Mouse (Mus musculus) embryonic facial prominence, embryonic 13.5 days (tissue): Measurements from ENCODE around the gene Pgm5. TPM values are rescaled to one million over a fixed set of nuclear protein-coding genes. Genes with fewer than 3 reads are reported as not detected.
"Not testable (repeated sequence)": the region's sequence is repeated elsewhere in the genome, so short reads cannot be mapped to it uniquely, and the experiment has no call there.

Experiments used
- ATAC-seq: fragments of 200-750 bp; cut with Nextera tagmentation; 2 replicates; pipeline ENCODE4 v1.8.0; 2017; ENCODE audit warnings: low read depth; ENCODE audit not compliant: insufficient number of reproducible peaks, insufficient read depth, low FRiP score, low TSS enrichment
- H3K27ac ChIP-seq: fragments of 300-500 bp; sonication (generic); 2 replicates; pipeline ENCODE4 v1.5.1; 2015; ENCODE audit warnings: moderate library complexity, mild to moderate bottlenecking, inconsistent platforms
- H3K27me3 ChIP-seq: fragments of 300-500 bp; sonication (generic); 2 replicates; pipeline ENCODE4 v1.6.1; 2015; ENCODE audit warnings: mild to moderate bottlenecking, inconsistent platforms
- H3K36me3 ChIP-seq: fragments of 300-500 bp; sonication (generic); 2 replicates; pipeline ENCODE4 v1.6.1; 2015; ENCODE audit warnings: mild to moderate bottlenecking, inconsistent platforms
- H3K4me1 ChIP-seq: fragments of 300-500 bp; sonication (generic); 2 replicates; pipeline ENCODE4 v1.6.1; 2015; ENCODE audit warnings: inconsistent platforms
- H3K4me2 ChIP-seq: fragments of 300-500 bp; sonication (generic); 2 replicates; pipeline ENCODE4 v1.6.1; 2015; ENCODE audit warnings: moderate library complexity, mild to moderate bottlenecking, inconsistent platforms
- H3K4me3 ChIP-seq: fragments of 300-500 bp; sonication (generic); 2 replicates; pipeline ENCODE4 v1.5.1; 2015; ENCODE audit warnings: mild to moderate bottlenecking, inconsistent platforms
- H3K9ac ChIP-seq: fragments of 300-500 bp; sonication (generic); 2 replicates; pipeline ENCODE4 v1.6.1; 2015; ENCODE audit warnings: mild to moderate bottlenecking, inconsistent platforms
- H3K9me3 ChIP-seq: fragments of 300-500 bp; sonication (generic); 2 replicates; pipeline ENCODE4 v1.6.1; 2016; ENCODE audit warnings: inconsistent platforms
- WGBS: fragments of 180-500 bp; shearing (Covaris S2); methylation state at CpG from one replicate; pipeline ENCODE4 v1.1.7; 2015; ENCODE audit warnings: mixed read lengths; 5-methylcytosine and 5-hydroxymethylcytosine counted together
- polyA plus RNA-seq: library from polyadenylated mRNA; unstranded; fragments of >200 nt; fragmentation: Nextera tagmentation; extraction: Ambion mirVana; gene quantifications from 2 replicates; pipeline ENCODE4 v1.2.1, GENCODE M21; 2015

The Pgm5 gene
- polyA plus RNA-seq, 1 experiment from 2014 or later = 6.5 TPM

- no peak overlapping the region for H3K27ac ChIP-seq
These were observed 137.3 kb downstream of the Pgm5 start for GRCm38 (mm10) chr19:24724362-24724761.

DNA sequence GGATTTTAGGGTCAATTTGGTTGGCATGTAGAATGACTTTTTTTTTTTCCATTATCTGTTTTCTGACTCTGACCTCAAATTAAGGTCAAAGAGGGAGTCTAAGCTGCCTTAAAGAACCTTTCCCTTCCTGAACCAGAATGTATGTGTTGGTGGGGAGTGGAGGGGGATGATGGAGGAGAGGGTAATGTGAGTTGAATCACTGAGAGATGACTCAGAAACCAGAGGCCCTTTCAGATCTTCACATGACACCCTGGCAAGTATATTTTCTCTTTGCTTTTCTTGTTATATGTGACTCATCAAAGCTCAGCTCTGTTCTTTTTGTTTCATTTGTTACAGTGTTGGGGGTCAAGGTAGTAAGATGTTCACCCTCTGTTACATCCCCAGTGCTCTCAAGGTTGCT lies 141.2 kb downstream of the Pgm5 start:
- no peak overlapping the region for H3K27ac ChIP-seq
- H3K9me3 ChIP-seq = no peaks in the 10 kb centered on the region; the same call in 1 of the 2 replicates
- no peak for ATAC-seq
- peaks cover 15% of the 10 kb centered on the region; the same call in 1 of the 2 replicates for H3K4me1 ChIP-seq
- H3K27me3 ChIP-seq = peaks cover 3% of the 10 kb centered on the region; the same call in 1 of the 2 replicates
- no peak overlapping the region for H3K4me3 ChIP-seq
- no peak overlapping the region for H3K4me2 ChIP-seq
- no peaks in the 10 kb centered on the region for H3K36me3 ChIP-seq
- no peak overlapping the region for H3K9ac ChIP-seq

More at GRCm38 (mm10) chr19:24724362-24724761, 137.3 kb downstream of the Pgm5 start:
- 86% methylated on average over 10 of the region's 10 CpGs for WGBS
- ATAC-seq = no peak
- H3K27me3 ChIP-seq = peaks cover 10% of the 10 kb centered on the region
- no peaks in the 10 kb centered on the region for H3K36me3 ChIP-seq
- H3K4me1 ChIP-seq = peaks cover 2% of the 10 kb centered on the region; the same call in 1 of the 2 replicates
- H3K4me3 ChIP-seq = no peak overlapping the region
- H3K9me3 ChIP-seq = no peaks in the 10 kb centered on the region
- no peak overlapping the region for H3K4me2 ChIP-seq
- H3K9ac ChIP-seq = no peak overlapping the region

DNA sequence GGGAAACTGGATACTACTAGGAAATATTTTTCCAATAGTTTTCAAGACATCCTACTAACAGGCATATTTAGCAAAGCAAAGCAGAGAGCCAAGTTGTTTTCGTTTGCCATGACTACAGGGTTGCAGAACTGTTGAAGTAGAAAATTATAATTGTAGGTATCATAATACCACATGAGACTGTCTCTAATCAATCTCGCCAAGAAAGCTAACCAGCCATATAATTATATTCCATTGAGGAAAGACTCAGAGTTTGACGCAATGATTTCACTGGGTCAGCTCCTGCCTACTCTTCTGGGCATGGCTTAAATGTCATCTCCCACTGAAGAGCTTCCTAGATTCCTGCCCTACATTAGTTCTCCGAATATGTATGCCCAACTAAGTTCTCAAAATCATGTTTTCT lies 142.2 kb downstream of the Pgm5 start:
- 48% methylated on average over 4 of the region's 4 CpGs for WGBS
- H3K9me3 ChIP-seq = no peaks in the 10 kb centered on the region; the same call in 1 of the 2 replicates
- no peak overlapping the region for H3K9ac ChIP-seq
- H3K27ac ChIP-seq = no peak overlapping the region
- ATAC-seq = no peak
- H3K4me2 ChIP-seq = no peak overlapping the region
- no peak overlapping the region for H3K4me3 ChIP-seq
- peaks cover 15% of the 10 kb centered on the region; the same call in 1 of the 2 replicates for H3K4me1 ChIP-seq
- H3K27me3 ChIP-seq = peaks cover 8% of the 10 kb centered on the region
- no peaks in the 10 kb centered on the region for H3K36me3 ChIP-seq

DNA sequence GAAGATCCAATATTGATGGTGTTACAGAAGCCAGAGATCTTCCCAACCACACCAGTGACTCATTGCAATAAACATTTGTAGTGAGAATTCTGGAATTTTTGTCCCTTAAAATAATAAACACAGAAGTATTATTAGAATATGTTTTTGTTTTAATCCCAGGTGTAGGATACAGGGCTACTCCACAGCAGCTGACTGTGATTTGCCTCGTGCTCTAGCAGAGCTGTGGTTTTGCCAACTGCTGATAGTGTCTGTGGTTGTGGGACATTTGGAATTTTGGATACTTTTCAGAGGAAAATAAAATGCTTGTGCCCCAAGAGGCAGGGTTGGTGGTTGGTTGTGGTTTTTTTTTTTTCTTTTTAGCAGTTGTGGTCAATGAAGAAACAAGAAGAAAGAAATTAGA lies 143.6 kb downstream of the Pgm5 start:
- no peak overlapping the region for H3K4me3 ChIP-seq
- WGBS = 28% methylated on average over 1 of the region's 1 CpGs
- H3K4me2 ChIP-seq = no peak overlapping the region

GRCm38 (mm10) chr19:24716303-24717097 lies 145.2 kb downstream of the Pgm5 start:
- H3K4me2 ChIP-seq = no peak overlapping the region
- H3K9me3 ChIP-seq = no peaks in the 10 kb centered on the region; the same call in 1 of the 2 replicates
- 0 out of 2 replicates have a peak, but pooled peaks have one; percentile 10 for ATAC-seq
- H3K4me1 ChIP-seq = 0 out of 2 replicates have a peak, but pooled peaks cover 12% of the 10 kb centered on the region
- 0 out of 2 replicates have a peak overlapping the region, but pooled peaks have one; percentile 28 for H3K27ac ChIP-seq
- H3K9ac ChIP-seq = no peak overlapping the region
- no peaks in the 10 kb centered on the region for H3K36me3 ChIP-seq
- WGBS = 45% methylated on average over 7 of the region's 7 CpGs
- H3K27me3 ChIP-seq = peaks cover 8% of the 10 kb centered on the region; the same call in 1 of the 2 replicates
- no peak overlapping the region for H3K4me3 ChIP-seq

More for the DNA sequence above, 143.6 kb downstream of the Pgm5 start:
- no peak overlapping the region for H3K9ac ChIP-seq
- H3K36me3 ChIP-seq = no peaks in the 10 kb centered on the region
- H3K4me1 ChIP-seq = 0 out of 2 replicates have a peak, but pooled peaks cover 12% of the 10 kb centered on the region
- no peak overlapping the region for H3K27ac ChIP-seq
- peaks cover 8% of the 10 kb centered on the region for H3K27me3 ChIP-seq
- no peak for ATAC-seq
- H3K9me3 ChIP-seq = no peaks in the 10 kb centered on the region; the same call in 1 of the 2 replicates

DNA sequence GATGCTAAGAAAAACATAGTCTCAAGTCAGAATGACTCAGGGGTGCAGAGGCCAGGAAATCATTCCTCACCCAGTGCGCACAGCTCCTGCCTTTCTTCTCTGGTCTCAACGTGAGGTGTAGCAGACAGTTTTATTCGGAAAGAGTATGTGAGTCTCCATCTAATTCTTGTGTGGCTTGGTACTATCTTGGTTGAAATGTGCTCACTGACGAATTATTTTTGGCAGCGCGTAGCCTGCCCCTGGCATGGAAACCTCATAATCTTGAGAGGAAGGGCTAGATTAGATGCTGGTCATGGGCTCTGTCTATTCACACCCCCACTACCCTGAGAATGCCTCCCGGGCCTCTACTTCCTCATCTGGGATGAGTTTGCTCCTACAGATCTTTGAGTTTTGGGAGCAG lies 153.6 kb downstream of the Pgm5 start:
- ATAC-seq = no peak
- Histone ChIP-seq H3K4me1 (peaks cover 4% of the 10 kb centered on the region; the same call in 1 of the 2 replicates), H3K9ac (no peak overlapping the region), H3K9me3 (no peaks in the 10 kb centered on the region), H3K4me2 (no peak overlapping the region), H3K4me3 (no peak overlapping the region), H3K27me3 (no peaks in the 10 kb centered on the region), H3K36me3 (no peaks in the 10 kb centered on the region), H3K27ac (no peak overlapping the region)
- 84% methylated on average over 7 of the region's 7 CpGs for WGBS

- Histone ChIP-seq H3K36me3 (no peaks in the 10 kb centered on the region), H3K27me3 (no peaks in the 10 kb centered on the region), H3K4me3 (no peak overlapping the region), H3K9me3 (no peaks in the 10 kb centered on the region), H3K4me2 (no peak overlapping the region), H3K9ac (no peak overlapping the region), H3K4me1 (peaks cover 4% of the 10 kb centered on the region; the same call in 1 of the 2 replicates), H3K27ac (no peak overlapping the region)
- ATAC-seq = no peak
- 69% methylated on average over 7 of the region's 7 CpGs for WGBS
These were observed 154.4 kb downstream of the Pgm5 start for GRCm38 (mm10) chr19:24707071-24707906.

GRCm38 (mm10) chr19:24705395-24705794 lies 156.3 kb downstream of the Pgm5 start:
- ATAC-seq = no peak
- 49% methylated on average over 1 of the region's 1 CpGs for WGBS
- H3K9ac ChIP-seq = no peak overlapping the region
- H3K27me3 ChIP-seq = 0 out of 2 replicates have a peak, but pooled peaks cover 5% of the 10 kb centered on the region
- H3K4me3 ChIP-seq = no peak overlapping the region
- no peak overlapping the region for H3K27ac ChIP-seq
- no peak overlapping the region for H3K4me2 ChIP-seq
- H3K9me3 ChIP-seq = no peaks in the 10 kb centered on the region
- H3K36me3 ChIP-seq = no peaks in the 10 kb centered on the region
- H3K4me1 ChIP-seq = peaks cover 4% of the 10 kb centered on the region; the same call in 1 of the 2 replicates

- H3K4me1 ChIP-seq = peaks cover 4% of the 10 kb centered on the region; the same call in 1 of the 2 replicates
- H3K27ac ChIP-seq = no peak overlapping the region
- H3K9ac ChIP-seq = no peak overlapping the region
- 76% methylated on average over 2 of the region's 2 CpGs for WGBS
- no peak overlapping the region for H3K4me2 ChIP-seq
- no peaks in the 10 kb centered on the region for H3K36me3 ChIP-seq
- H3K9me3 ChIP-seq = no peaks in the 10 kb centered on the region
- no peak overlapping the region for H3K4me3 ChIP-seq
- 0 out of 2 replicates have a peak, but pooled peaks cover 5% of the 10 kb centered on the region for H3K27me3 ChIP-seq
- ATAC-seq = no peak
These were observed 157.3 kb downstream of the Pgm5 start for GRCm38 (mm10) chr19:24704326-24704725.

GRCm38 (mm10) chr19:24703680-24704079 lies 158.0 kb downstream of the Pgm5 start:
- H3K9me3 ChIP-seq = no peaks in the 10 kb centered on the region
- no peaks in the 10 kb centered on the region for H3K36me3 ChIP-seq
- no peak overlapping the region for H3K4me2 ChIP-seq
- no peak overlapping the region for H3K9ac ChIP-seq
- H3K4me3 ChIP-seq = no peak overlapping the region
- 0 out of 2 replicates have a peak, but pooled peaks cover 5% of the 10 kb centered on the region for H3K27me3 ChIP-seq
- H3K4me1 ChIP-seq = peaks cover 4% of the 10 kb centered on the region; the same call in 1 of the 2 replicates
- no peak for ATAC-seq
- WGBS = 50% methylated on average over 8 of the region's 8 CpGs
- no peak overlapping the region for H3K27ac ChIP-seq

- H3K9ac ChIP-seq, H3K4me3 ChIP-seq, H3K36me3 ChIP-seq, ATAC-seq, H3K4me2 ChIP-seq, H3K9me3 ChIP-seq, H3K4me1 ChIP-seq, H3K27me3 ChIP-seq, H3K27ac ChIP-seq: not testable (repeated sequence)
- 86% methylated on average over 1 of the region's 1 CpGs for WGBS
These were observed 158.5 kb downstream of the Pgm5 start for GRCm38 (mm10) chr19:24703168-24703567.
